Mouse (Mus musculus) lung, postnatal 0 days (tissue): ENCODE measurements around the gene Nrg3. TPM values are rescaled to one million over a fixed set of nuclear protein-coding genes. Genes with fewer than 3 reads are reported as not detected.
A peak's percentile ranks its signal among the peaks of the same experiment; 100 is the strongest.

ENCODE experiments used
- ATAC-seq: fragments of 200-750 bp; cut with Nextera tagmentation; 2 replicates; pipeline ENCODE4 v1.8.0; 2017; ENCODE audit warnings: moderate library complexity
- DNase-seq: peaks from one replicate; pipeline ENCODE4 v3.0.0-alpha.2; 2016; ENCODE audit warnings: low spot score
- H3K27ac ChIP-seq: fragments of 300-500 bp; sonication (generic); 2 replicates; pipeline ENCODE4 v1.5.1; 2014; ENCODE audit warnings: antibody characterized with exemption, mild to moderate bottlenecking, low read length, mixed read lengths
- H3K27me3 ChIP-seq: fragments of 300-500 bp; sonication (generic); replicated peaks from 2 replicates; pipeline ENCODE4 v1.6.1; 2014; ENCODE audit warnings: low read length, mixed read lengths; ENCODE audit not compliant: insufficient read depth
- H3K36me3 ChIP-seq: fragments of 300-500 bp; sonication (generic); 2 replicates; pipeline ENCODE4 v1.6.1; 2014; ENCODE audit warnings: low read length, mixed read lengths; ENCODE audit not compliant: insufficient read depth
- H3K4me1 ChIP-seq: fragments of 300-500 bp; sonication (generic); 2 replicates; pipeline ENCODE4 v1.6.1; 2014; ENCODE audit warnings: antibody characterized with exemption, low read depth, low read length, mixed read lengths; ENCODE audit not compliant: insufficient read depth
- H3K4me2 ChIP-seq: fragments of 300-500 bp; sonication (generic); replicated peaks from 2 replicates; pipeline ENCODE4 v1.6.1; 2014; ENCODE audit warnings: low read depth, mild to moderate bottlenecking, low read length, moderate library complexity, mixed read lengths
- H3K4me3 ChIP-seq: fragments of 300-500 bp; sonication (generic); 2 replicates; pipeline ENCODE4 v1.5.1; 2014; ENCODE audit warnings: low read depth, low read length
- H3K9ac ChIP-seq: fragments of 300-500 bp; sonication (generic); replicated peaks from 2 replicates; pipeline ENCODE4 v1.6.1; 2014; ENCODE audit warnings: low read depth, mild to moderate bottlenecking
- H3K9me3 ChIP-seq: fragments of 300-500 bp; sonication (generic); 2 replicates; pipeline ENCODE4 v1.6.1; 2016; ENCODE audit warnings: low read length, mixed read lengths
- CTCF ChIP-seq: IDR thresholded peaks from 2 replicates; pipeline ENCODE4 v1.5.1; 2016; ENCODE audit warnings: antibody characterized with exemption, mild to moderate bottlenecking
- EP300 ChIP-seq: IDR thresholded peaks from 2 replicates; pipeline ENCODE4 v1.6.1; 2016; ENCODE audit warnings: antibody characterized with exemption, mild to moderate bottlenecking, control low read depth
- WGBS: fragments of 180-500 bp; shearing (Covaris S2); extraction: QIAGEN DNeasy Blood & Tissue Kit; methylation state at CpG from one replicate; pipeline ENCODE4 v1.1.7; 2014; 5-methylcytosine and 5-hydroxymethylcytosine counted together
- polyA plus RNA-seq: library from polyadenylated mRNA; unstranded; fragments of >200 nt; fragmentation: Nextera tagmentation; extraction: Ambion mirVana; gene quantifications from 2 replicates; pipeline ENCODE4 v1.2.1, GENCODE M21; 2015

Gene Nrg3
- polyA plus RNA-seq, 1 experiment from 2014 or later, result not detected

- DNase-seq, result no peak
- TF ChIP-seq CTCF (no peak), EP300 (no peak)
These were observed 770.1 kb downstream of the Nrg3 start for GRCm38 (mm10) chr14:38702596-38703393.

GRCm38 (mm10) chr14:38701413-38701812, 771.5 kb downstream of the Nrg3 start:
- H3K4me2 ChIP-seq, result no peak overlapping the region
- 27% methylated on average over 1 of the region's 1 CpGs for WGBS
- no peak for ATAC-seq
- H3K9ac ChIP-seq, result no peak overlapping the region
- H3K4me3 ChIP-seq, result no peak overlapping the region
- peak; percentile 9 for DNase-seq
- H3K4me1 ChIP-seq, result no peaks in the 10 kb centered on the region
- H3K9me3 ChIP-seq, result no peaks in the 10 kb centered on the region
- TF ChIP-seq EP300, result no peak
- TF ChIP-seq CTCF, result no peak
- H3K36me3 ChIP-seq, result no peaks in the 10 kb centered on the region
- H3K27ac ChIP-seq, result no peak overlapping the region
- H3K27me3 ChIP-seq, result no peaks in the 10 kb centered on the region

More at GRCm38 (mm10) chr14:38702596-38703393, 770.1 kb downstream of the Nrg3 start:
- ATAC-seq, result no peak
- H3K9ac ChIP-seq, result no peak overlapping the region
- no peak overlapping the region for H3K27ac ChIP-seq
- H3K9me3 ChIP-seq, result no peaks in the 10 kb centered on the region
- H3K4me3 ChIP-seq, result no peak overlapping the region
- 53% methylated on average over 9 of the region's 9 CpGs for WGBS
- H3K4me1 ChIP-seq, result no peaks in the 10 kb centered on the region
- H3K27me3 ChIP-seq, result no peaks in the 10 kb centered on the region
- no peak overlapping the region for H3K4me2 ChIP-seq
- no peaks in the 10 kb centered on the region for H3K36me3 ChIP-seq

DNA sequence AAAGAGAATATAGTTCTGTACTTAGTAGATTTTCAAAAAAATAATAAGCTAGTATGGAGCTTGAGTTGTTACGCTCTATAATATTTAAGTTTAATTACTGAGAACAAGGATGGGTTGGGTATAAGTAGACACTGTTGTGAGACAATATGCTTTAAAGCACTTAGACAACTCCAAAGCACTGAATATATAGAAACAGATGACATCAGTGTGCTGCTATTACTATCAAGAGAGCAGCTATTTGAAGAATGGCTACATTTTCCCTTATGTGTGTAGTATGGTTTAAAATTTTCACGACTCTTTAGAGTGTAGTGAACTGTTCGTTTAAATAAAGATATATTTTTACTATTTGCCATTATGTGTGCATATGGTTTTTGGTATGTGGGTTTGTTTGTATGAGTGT, 771.9 kb downstream of the Nrg3 start:
- ATAC-seq (no peak), DNase-seq (no peak)
- Histone ChIP-seq H3K36me3 (no peaks in the 10 kb centered on the region), H3K27me3 (no peaks in the 10 kb centered on the region), H3K4me3 (no peak overlapping the region), H3K4me2 (no peak overlapping the region), H3K4me1 (no peaks in the 10 kb centered on the region), H3K9ac (no peak overlapping the region), H3K27ac (no peak overlapping the region), H3K9me3 (no peaks in the 10 kb centered on the region)
- TF ChIP-seq EP300 (no peak), CTCF (no peak)
- 75% methylated on average over 3 of the region's 3 CpGs for WGBS

DNA sequence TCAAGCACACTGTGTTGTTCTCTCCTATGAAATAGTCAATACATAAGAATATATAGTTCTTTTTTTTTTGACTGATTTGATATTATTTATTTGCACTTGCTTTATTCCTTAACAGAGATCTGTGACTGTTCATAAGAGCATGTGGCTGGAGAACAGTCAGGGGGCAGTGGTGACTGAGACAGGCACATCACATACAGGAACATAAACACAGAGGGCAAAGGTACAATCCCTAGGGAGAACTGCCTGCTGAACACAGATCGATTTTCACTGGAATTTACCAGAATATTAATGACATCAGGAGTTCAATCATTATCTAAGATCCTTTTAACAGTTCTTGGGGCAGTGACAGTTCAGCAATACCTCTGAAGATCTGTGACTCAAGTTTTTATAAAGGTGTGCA, 812.9 kb downstream of the Nrg3 start:
- H3K9ac ChIP-seq, result no peak overlapping the region
- H3K4me3 ChIP-seq, result no peak overlapping the region
- H3K9me3 ChIP-seq, result no peaks in the 10 kb centered on the region
- no peak for ATAC-seq
- H3K27ac ChIP-seq, result no peak overlapping the region
- 21% methylated on average over 1 of the region's 1 CpGs for WGBS
- H3K36me3 ChIP-seq, result no peaks in the 10 kb centered on the region
- H3K27me3 ChIP-seq, result no peaks in the 10 kb centered on the region
- DNase-seq, result no peak
- no peak overlapping the region for H3K4me2 ChIP-seq
- TF ChIP-seq CTCF, result no peak
- no peak for TF ChIP-seq EP300
- H3K4me1 ChIP-seq, result no peaks in the 10 kb centered on the region

DNA sequence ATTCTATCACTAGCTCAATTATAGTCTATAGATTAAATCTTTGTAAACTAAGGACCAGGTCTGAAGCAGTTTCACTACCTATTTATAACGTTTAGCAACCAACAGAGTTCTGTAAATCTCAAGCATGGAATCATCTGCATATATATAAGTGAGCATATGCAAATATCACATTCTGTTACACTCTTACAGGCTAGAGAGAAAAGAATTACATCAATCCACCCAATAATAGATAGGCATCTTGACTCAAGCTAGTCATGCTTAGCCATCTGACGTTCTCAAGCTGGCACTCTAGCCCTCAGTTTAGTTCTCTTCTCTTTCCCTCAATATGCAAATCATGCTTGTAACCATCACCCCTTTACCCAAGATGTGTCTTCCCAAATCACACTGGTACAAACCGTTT, 835.8 kb downstream of the Nrg3 start:
- TF ChIP-seq CTCF (no peak), EP300 (no peak)
- no peaks in the 10 kb centered on the region for H3K27me3 ChIP-seq

DNA sequence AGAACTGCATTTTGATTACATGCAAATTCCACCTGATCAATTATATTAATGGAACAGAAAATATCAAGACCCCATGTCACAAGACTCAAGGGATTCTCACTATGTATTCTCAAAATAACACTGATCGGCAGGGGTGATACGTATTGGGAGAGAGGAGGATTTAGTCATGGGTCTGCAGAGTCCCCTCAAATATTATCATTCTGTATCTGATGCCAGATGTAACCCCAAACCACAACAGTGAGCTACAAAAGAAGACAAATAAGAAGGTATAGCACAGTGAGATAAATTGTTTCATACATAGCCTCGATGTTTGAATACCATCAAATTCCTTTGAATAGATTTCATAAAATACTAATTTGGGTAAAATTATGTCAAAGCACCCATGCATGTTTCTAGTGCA, 842.8 kb downstream of the Nrg3 start:
- Histone ChIP-seq H3K9ac (no peak overlapping the region), H3K27ac (no peak overlapping the region), H3K36me3 (no peaks in the 10 kb centered on the region), H3K4me2 (no peak overlapping the region), H3K4me1 (no peaks in the 10 kb centered on the region), H3K27me3 (no peaks in the 10 kb centered on the region), H3K4me3 (no peak overlapping the region), H3K9me3 (no peaks in the 10 kb centered on the region)
- 83% methylated on average over 3 of the region's 3 CpGs for WGBS
- ATAC-seq (no peak), DNase-seq (no peak)
- TF ChIP-seq EP300, result no peak
- no peak for TF ChIP-seq CTCF

More for the DNA sequence above, 835.8 kb downstream of the Nrg3 start:
- ATAC-seq (no peak), DNase-seq (no peak)
- Histone ChIP-seq H3K9me3 (no peaks in the 10 kb centered on the region), H3K9ac (no peak overlapping the region), H3K27ac (no peak overlapping the region), H3K4me2 (no peak overlapping the region), H3K36me3 (no peaks in the 10 kb centered on the region), H3K4me3 (no peak overlapping the region), H3K4me1 (no peaks in the 10 kb centered on the region)
- WGBS, result 64% methylated on average over 3 of the region's 3 CpGs
